Mouse (Mus musculus): ENCODE measurements around the gene H2-DMb2. TPM values are rescaled to one million over a fixed set of nuclear protein-coding genes. Genes with fewer than 3 reads are reported as not detected.
A peak's percentile ranks its signal among the peaks of the same experiment; 100 is the strongest.

The H2-DMb2 gene
- polyA plus RNA-seq, 1 experiment from 2014 or later, result not detected

DNA sequence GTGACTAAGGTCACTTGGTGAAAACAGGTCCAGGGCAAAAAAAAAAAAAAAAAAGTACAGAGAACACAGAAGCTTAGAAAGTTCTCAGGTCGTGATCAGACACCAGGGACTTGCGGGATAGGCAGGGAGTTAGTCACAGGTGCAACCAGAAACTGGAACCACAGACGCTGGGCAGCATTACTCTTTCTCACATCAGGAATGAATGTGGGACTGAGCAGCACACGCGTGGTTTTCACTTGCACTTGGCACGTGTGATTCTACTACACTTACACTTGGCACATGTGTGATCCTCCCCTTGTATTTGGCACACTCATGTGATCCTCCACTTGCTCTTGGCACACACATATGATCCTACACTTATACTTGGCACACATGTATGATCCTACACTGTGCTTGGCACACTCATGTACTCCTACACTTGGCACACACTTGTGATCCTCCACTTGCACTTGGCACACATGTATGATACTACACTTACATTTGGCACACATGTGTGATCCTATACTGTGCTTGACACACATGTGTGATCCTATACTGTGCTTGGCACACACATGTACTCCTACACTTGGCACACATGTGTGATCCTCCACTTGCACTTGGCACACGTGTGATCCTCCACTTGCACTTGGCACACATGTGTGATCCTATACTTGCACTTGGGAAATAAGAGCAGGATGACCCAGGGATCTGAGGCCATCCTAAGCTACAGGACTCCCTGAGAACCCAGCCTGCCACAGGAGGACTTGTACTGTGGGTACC is 35.8 kb upstream of the H2-DMb2 start:
- peak; percentile 57; the same call in 1 of the 2 replicates for ATAC-seq
- Histone ChIP-seq H3K27ac (no peak overlapping the region), H3K36me3 (ENCODE audit: poor library complexity, severe bottlenecking) (peaks cover 38% of the 10 kb centered on the region)

GRCm38 (mm10) chr17:34108460-34108859 is 34.6 kb upstream of the H2-DMb2 start:
- no peak for ATAC-seq
- H3K9ac ChIP-seq, result no peak overlapping the region
- 78% methylated on average over 6 of the region's 6 CpGs for WGBS

More for the DNA sequence above, 35.8 kb upstream of the H2-DMb2 start:
- 89% methylated on average over 7 of the region's 7 CpGs for WGBS
- H3K4me2 ChIP-seq, result no peak overlapping the region
- H3K9me3 ChIP-seq (replicated peaks), result no peaks in the 10 kb centered on the region
- peaks cover 12% of the 10 kb centered on the region; the same call in 1 of the 2 replicates for H3K4me1 ChIP-seq
- no peak overlapping the region for H3K4me3 ChIP-seq
- no peaks in the 10 kb centered on the region for H3K27me3 ChIP-seq
- H3K9ac ChIP-seq, result no peak overlapping the region

GRCm38 (mm10) chr17:34109038-34109805 is 33.9 kb upstream of the H2-DMb2 start:
- Histone ChIP-seq H3K27me3 (no peaks in the 10 kb centered on the region), H3K4me1 (peaks cover 14% of the 10 kb centered on the region; the same call in 1 of the 2 replicates), H3K27ac (peak overlapping the region; percentile 57), H3K9ac (no peak overlapping the region), H3K4me2 (no peak overlapping the region), H3K36me3 (ENCODE audit: poor library complexity, severe bottlenecking) (peaks cover 57% of the 10 kb centered on the region), H3K4me3 (no peak overlapping the region; the same call in 1 of the 2 replicates), H3K9me3 (replicated peaks) (no peaks in the 10 kb centered on the region)
- ATAC-seq, result no peak
- WGBS, result 73% methylated on average over 14 of the region's 14 CpGs

More at GRCm38 (mm10) chr17:34108460-34108859, 34.6 kb upstream of the H2-DMb2 start:
- Histone ChIP-seq H3K4me3 (no peak overlapping the region), H3K9me3 (replicated peaks) (no peaks in the 10 kb centered on the region), H3K27me3 (no peaks in the 10 kb centered on the region), H3K27ac (no peak overlapping the region), H3K4me2 (no peak overlapping the region), H3K4me1 (peaks cover 14% of the 10 kb centered on the region; the same call in 1 of the 2 replicates), H3K36me3 (ENCODE audit: poor library complexity, severe bottlenecking) (peaks cover 49% of the 10 kb centered on the region)

- WGBS, result 64% methylated on average over 3 of the region's 3 CpGs
- peaks cover 16% of the 10 kb centered on the region; the same call in 1 of the 2 replicates for H3K4me1 ChIP-seq
- no peak overlapping the region; the same call in 1 of the 2 replicates for H3K4me3 ChIP-seq
- peaks cover 63% of the 10 kb centered on the region for H3K36me3 ChIP-seq (ENCODE audit: poor library complexity, severe bottlenecking)
- H3K9ac ChIP-seq, result no peak overlapping the region
- H3K4me2 ChIP-seq, result no peak overlapping the region
- peak; percentile 31 for ATAC-seq
- peak overlapping the region; percentile 57 for H3K27ac ChIP-seq
- no peaks in the 10 kb centered on the region for H3K27me3 ChIP-seq
- no peaks in the 10 kb centered on the region for H3K9me3 ChIP-seq (replicated peaks)
These were observed 33.3 kb upstream of the H2-DMb2 start for GRCm38 (mm10) chr17:34109806-34110195.

DNA sequence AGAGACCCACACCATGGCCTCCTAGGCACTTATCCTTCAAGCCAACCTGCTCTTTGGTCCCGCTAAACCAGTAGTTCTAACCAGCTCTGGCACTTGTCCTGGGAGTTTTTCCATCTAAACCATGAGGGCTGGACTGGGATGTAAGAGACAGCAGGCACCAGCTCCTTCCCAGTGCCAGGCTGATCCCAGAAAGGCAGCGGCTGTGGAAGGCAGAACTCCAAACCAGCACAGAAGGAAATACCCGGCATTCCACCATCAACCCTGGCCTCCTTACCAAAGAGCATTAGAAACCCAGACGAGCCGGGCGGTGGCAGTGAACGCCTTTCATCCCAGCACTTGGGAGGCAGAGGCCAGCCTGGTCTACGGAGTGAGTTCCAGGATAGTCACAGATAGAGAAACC is 32.8 kb upstream of the H2-DMb2 start:
- Histone ChIP-seq H3K4me2 (no peak overlapping the region), H3K4me3 (no peak overlapping the region; the same call in 1 of the 2 replicates), H3K4me1 (peaks cover 21% of the 10 kb centered on the region), H3K9me3 (replicated peaks) (no peaks in the 10 kb centered on the region), H3K36me3 (ENCODE audit: poor library complexity, severe bottlenecking) (peaks cover 68% of the 10 kb centered on the region), H3K27me3 (no peaks in the 10 kb centered on the region), H3K27ac (peak overlapping the region; percentile 57), H3K9ac (0 out of 2 replicates have a peak overlapping the region, but pooled peaks have one; percentile 16)
- no peak for ATAC-seq
- WGBS, result 64% methylated on average over 8 of the region's 8 CpGs

GRCm38 (mm10) chr17:34114114-34114513 is 29.0 kb upstream of the H2-DMb2 start:
- WGBS, result 96% methylated on average over 7 of the region's 7 CpGs
- Histone ChIP-seq H3K4me3 (no peak overlapping the region), H3K27ac (no peak overlapping the region), H3K36me3 (ENCODE audit: poor library complexity, severe bottlenecking) (peaks cover 93% of the 10 kb centered on the region), H3K4me2 (no peak overlapping the region), H3K27me3 (no peaks in the 10 kb centered on the region), H3K4me1 (peaks cover 46% of the 10 kb centered on the region), H3K9ac (no peak overlapping the region), H3K9me3 (replicated peaks) (no peaks in the 10 kb centered on the region)
- ATAC-seq, result no peak

DNA sequence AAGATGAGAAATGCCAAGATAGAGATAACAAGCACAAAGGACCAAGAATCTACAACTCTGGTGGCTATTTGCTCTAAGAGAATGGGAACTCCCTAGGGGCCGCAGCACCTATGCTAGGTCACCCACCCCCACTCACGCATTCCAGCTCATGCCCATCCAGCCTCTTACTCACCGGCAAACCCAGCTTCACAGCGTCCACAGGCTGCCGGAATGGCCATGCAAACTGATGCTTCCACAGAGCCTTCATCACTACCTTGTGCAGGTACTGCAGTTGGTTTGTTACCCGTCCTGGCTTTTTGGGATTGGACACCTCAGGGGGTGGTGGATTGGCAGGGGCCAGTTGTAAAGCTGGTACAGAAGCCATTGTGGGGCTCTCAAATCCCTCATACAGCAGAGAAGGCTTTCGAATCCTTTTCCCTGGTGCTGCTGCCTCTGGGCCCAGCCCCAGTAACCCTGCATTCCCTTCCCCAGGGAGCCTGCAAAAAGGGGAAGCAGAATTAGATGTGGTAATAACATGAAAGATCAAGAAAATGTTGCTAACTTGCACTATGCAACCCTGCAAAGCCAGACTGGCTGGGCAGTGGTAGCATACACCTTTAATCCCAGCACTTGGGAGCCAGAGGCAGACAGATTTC is 26.3 kb upstream of the H2-DMb2 start:
- no peak overlapping the region for H3K27ac ChIP-seq
- peak overlapping the region; percentile 100 for H3K4me3 ChIP-seq
- no peaks in the 10 kb centered on the region for H3K27me3 ChIP-seq
- peak overlapping the region; percentile 96 for H3K9ac ChIP-seq
- no peaks in the 10 kb centered on the region for H3K9me3 ChIP-seq (replicated peaks)
- no peak for ATAC-seq
- WGBS, result 29% methylated on average over 7 of the region's 7 CpGs
- H3K4me1 ChIP-seq, result peaks cover 34% of the 10 kb centered on the region
- H3K36me3 ChIP-seq (ENCODE audit: poor library complexity, severe bottlenecking), result peaks cover 66% of the 10 kb centered on the region
- peak overlapping the region; percentile 87 for H3K4me2 ChIP-seq

- WGBS, result under 1% methylated on average over 5 of the region's 5 CpGs
- Histone ChIP-seq H3K9me3 (replicated peaks) (no peaks in the 10 kb centered on the region), H3K36me3 (ENCODE audit: poor library complexity, severe bottlenecking) (peaks cover 59% of the 10 kb centered on the region), H3K4me1 (peaks cover 32% of the 10 kb centered on the region), H3K9ac (peak overlapping the region; percentile 96), H3K4me3 (peak overlapping the region; percentile 100), H3K4me2 (peak overlapping the region; percentile 87), H3K27me3 (no peaks in the 10 kb centered on the region), H3K27ac (no peak overlapping the region; the same call in 1 of the 2 replicates)
- no peak for ATAC-seq
These were observed 25.5 kb upstream of the H2-DMb2 start for GRCm38 (mm10) chr17:34117421-34118112.

- Histone ChIP-seq H3K4me2 (peak overlapping the region; percentile 87), H3K4me3 (peak overlapping the region; percentile 100), H3K36me3 (ENCODE audit: poor library complexity, severe bottlenecking) (peaks cover 51% of the 10 kb centered on the region), H3K4me1 (peaks cover 35% of the 10 kb centered on the region), H3K27me3 (no peaks in the 10 kb centered on the region), H3K9ac (peak overlapping the region; percentile 96), H3K27ac (peak overlapping the region; percentile 100), H3K9me3 (replicated peaks) (no peaks in the 10 kb centered on the region)
- 0% methylated on average over 55 of the region's 67 CpGs for WGBS
- no peak for ATAC-seq
These were observed 24.8 kb upstream of the H2-DMb2 start for GRCm38 (mm10) chr17:34118113-34118872.

DNA sequence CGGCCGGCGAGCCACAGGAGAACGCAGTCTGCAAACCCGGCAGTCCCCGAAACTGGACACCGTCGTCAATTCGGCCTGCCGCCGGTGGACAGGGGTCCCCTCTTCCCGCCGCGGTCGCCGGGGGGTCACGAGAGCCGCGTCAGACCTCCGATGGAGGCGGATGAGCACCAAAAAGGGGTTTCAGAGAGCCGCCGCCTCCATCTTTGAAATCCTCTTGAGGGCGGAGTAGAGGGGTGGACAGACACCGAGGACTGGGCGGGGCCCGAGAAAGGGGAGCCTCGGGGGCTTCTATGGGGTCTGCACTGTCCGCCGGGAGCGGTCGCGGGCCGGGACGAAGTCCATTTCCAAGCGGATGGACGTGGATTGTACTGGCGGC is 24.2 kb upstream of the H2-DMb2 start:
- Histone ChIP-seq H3K4me2 (peak overlapping the region; percentile 87), H3K27me3 (no peaks in the 10 kb centered on the region), H3K4me3 (peak overlapping the region; percentile 100), H3K9me3 (replicated peaks) (no peaks in the 10 kb centered on the region), H3K27ac (peak overlapping the region; percentile 100), H3K4me1 (peaks cover 41% of the 10 kb centered on the region), H3K36me3 (ENCODE audit: poor library complexity, severe bottlenecking) (peaks cover 46% of the 10 kb centered on the region), H3K9ac (peak overlapping the region; percentile 96)
- WGBS, result under 1% methylated on average over 38 of the region's 38 CpGs
- ATAC-seq, result no peak; the same call in 1 of the 2 replicates
